13 mouse cellular contexts compared by ENCODE assay signal in genomic region chr19:12493453-12494186, GRCm38 (mm10). TPM values are rescaled to one million over a fixed set of nuclear protein-coding genes. Genes with fewer than 3 reads are reported as not detected.
DNase-seq lines count a peak whose midpoint lies in the region; ATAC-seq and TF ChIP-seq lines count a peak whose summit lies in the region.
"Had no signal": no experiment of that assay in that cellular context is flagged by ENCODE, and none has a peak within 500 bp of the region (broad histone marks: within the 10 kb centered on the region; RNA-seq: fewer than 3 reads in every experiment).

No protein-coding gene starts in this region.

- ATAC-seq in midbrain, postnatal 0 days (ENCODE audit: low FRiP score): no peak
- peak; percentile 12; the same call in 1 of the 2 replicates for ATAC-seq in hindbrain, embryonic 14.5 days (ENCODE audit: low FRiP score)
- no peak for ATAC-seq in intestine, postnatal 0 days
- ATAC-seq: liver, postnatal 0 days had no signal

- 17% methylated on average over 4 of the region's 4 CpGs for WGBS in midbrain, embryonic 10.5 days
- WGBS in midbrain, postnatal 0 days: 21% methylated on average over 4 of the region's 4 CpGs
- WGBS in hindbrain, embryonic 14.5 days: 16% methylated on average over 4 of the region's 4 CpGs
- 62% methylated on average over 4 of the region's 4 CpGs for WGBS in intestine, postnatal 0 days

- no peak overlapping the region for H3K4me2 ChIP-seq in midbrain, postnatal 0 days (ENCODE audit: low read depth, low read length, poor library complexity, severe bottlenecking)
- H3K4me2 ChIP-seq in hindbrain, embryonic 14.5 days (replicated peaks): peak overlapping the region; percentile 7; the same call in 1 of the 2 replicates
- H3K4me2 ChIP-seq in myocyte (ENCODE audit: low read depth): peak overlapping the region; percentile 51
- no peak overlapping the region for H3K4me2 ChIP-seq in intestine, postnatal 0 days (replicated peaks; ENCODE audit: low read depth)
- H3K4me2 ChIP-seq: limb, embryonic 13.5 days had no signal

- TF ChIP-seq CTCF in midbrain, postnatal 0 days (IDR thresholded peaks at IDR 0.05): no peak
- no peak for TF ChIP-seq CTCF in intestine, postnatal 0 days (IDR thresholded peaks at IDR 0.05; ENCODE audit: low read depth)

- peaks cover 61% of the 10 kb centered on the region for H3K36me3 ChIP-seq in midbrain, embryonic 10.5 days
- H3K36me3 ChIP-seq in midbrain, postnatal 0 days (ENCODE audit: insufficient read depth, low read length): peaks cover 28% of the 10 kb centered on the region
- peaks cover 35% of the 10 kb centered on the region for H3K36me3 ChIP-seq in hindbrain, embryonic 14.5 days (replicated peaks; ENCODE audit: control insufficient read depth, insufficient read depth)
- H3K36me3 ChIP-seq in myocyte (ENCODE audit: control insufficient read depth, insufficient read depth): peaks cover 22% of the 10 kb centered on the region
- H3K36me3 ChIP-seq in intestine, postnatal 0 days (ENCODE audit: control insufficient read depth, insufficient read depth): peaks cover 21% of the 10 kb centered on the region; the same call in 1 of the 2 replicates

- H3K4me3 ChIP-seq in midbrain, embryonic 10.5 days: peak overlapping the region; percentile 96
- no peak overlapping the region for H3K4me3 ChIP-seq in midbrain, postnatal 0 days (ENCODE audit: low read depth, low read length)
- no peak overlapping the region for H3K4me3 ChIP-seq in hindbrain, embryonic 14.5 days (replicated peaks; ENCODE audit: low read length)
- H3K4me3 ChIP-seq in myocyte: no peak overlapping the region
- H3K4me3 ChIP-seq in intestine, postnatal 0 days (ENCODE audit: low read depth, low read length): no peak overlapping the region
- H3K4me3 ChIP-seq: left cerebral cortex, adult 2 months; limb, embryonic 13.5 days had no signal

- TF ChIP-seq POLR2A in myocyte (IDR thresholded peaks at IDR 0.05; ENCODE audit: insufficient read length, low read depth): no peak

- peak; percentile 79 for DNase-seq in midbrain, embryonic 10.5 days (ENCODE audit: low spot score)
- no peak for DNase-seq in midbrain, postnatal 0 days (ENCODE audit: low spot score)
- DNase-seq in hindbrain, embryonic 14.5 days (ENCODE audit: low spot score): no peak
- no peak for DNase-seq in layer of hippocampus, postnatal 14 days (ENCODE audit: low spot score in 2 of 2)
- DNase-seq in lung, adult 18-20 months: no peak
- DNase-seq: cerebellum, postnatal 14 days; kidney, postnatal 14 days; liver, postnatal 0 days; right cerebral cortex, postnatal 4 days had no signal

- peaks cover 42% of the 10 kb centered on the region for H3K79me2 ChIP-seq in myocyte (ENCODE audit: control insufficient read depth, insufficient read depth)

- peak overlapping the region; percentile 93 for H3K27ac ChIP-seq in midbrain, embryonic 10.5 days (replicated peaks)
- H3K27ac ChIP-seq in midbrain, postnatal 0 days (ENCODE audit: low read depth, low read length): no peak overlapping the region
- peak overlapping the region; percentile 67 for H3K27ac ChIP-seq in hindbrain, embryonic 14.5 days
- no peak overlapping the region for H3K27ac ChIP-seq in intestine, postnatal 0 days (ENCODE audit: low read depth, low read length)
- H3K27ac ChIP-seq: left cerebral cortex, adult 2 months; limb, embryonic 13.5 days had no signal

- no peaks in the 10 kb centered on the region for H3K27me3 ChIP-seq in midbrain, embryonic 10.5 days (ENCODE audit: low read depth, poor library complexity, severe bottlenecking)
- H3K27me3 ChIP-seq in midbrain, postnatal 0 days (ENCODE audit: insufficient read depth, low read length): no peaks in the 10 kb centered on the region
- no peaks in the 10 kb centered on the region for H3K27me3 ChIP-seq in hindbrain, embryonic 14.5 days (ENCODE audit: control insufficient read depth, insufficient read depth, low read length)
- no peaks in the 10 kb centered on the region for H3K27me3 ChIP-seq in myocyte (ENCODE audit: control insufficient read depth, insufficient read depth, insufficient read length)
- no peaks in the 10 kb centered on the region for H3K27me3 ChIP-seq in intestine, postnatal 0 days (replicated peaks; ENCODE audit: control insufficient read depth, insufficient read depth, low read length)
- H3K27me3 ChIP-seq: limb, embryonic 13.5 days had no signal

- H3ac ChIP-seq in myocyte (ENCODE audit: control insufficient read depth, insufficient read length): no peak overlapping the region

- H3K9me3 ChIP-seq in midbrain, embryonic 10.5 days (replicated peaks): no peaks in the 10 kb centered on the region
- no peaks in the 10 kb centered on the region for H3K9me3 ChIP-seq in midbrain, postnatal 0 days (ENCODE audit: low read length)
- H3K9me3 ChIP-seq in hindbrain, embryonic 14.5 days (ENCODE audit: control insufficient read depth, low read length): no peaks in the 10 kb centered on the region
- no peaks in the 10 kb centered on the region for H3K9me3 ChIP-seq in intestine, postnatal 0 days (ENCODE audit: control insufficient read depth)
- H3K9me3 ChIP-seq: limb, embryonic 13.5 days had no signal

- H3K9ac ChIP-seq in midbrain, postnatal 0 days (replicated peaks; ENCODE audit: low read length, poor library complexity, severe bottlenecking): no peak overlapping the region
- no peak overlapping the region for H3K9ac ChIP-seq in hindbrain, embryonic 14.5 days
- H3K9ac ChIP-seq in intestine, postnatal 0 days (ENCODE audit: low read depth, low read length): no peak overlapping the region
- H3K9ac ChIP-seq: limb, embryonic 13.5 days; liver, postnatal 0 days had no signal

- peaks cover 100% of the 10 kb centered on the region for H3K4me1 ChIP-seq in midbrain, embryonic 10.5 days
- H3K4me1 ChIP-seq in midbrain, postnatal 0 days (ENCODE audit: insufficient read depth, low read length): peaks cover 11% of the 10 kb centered on the region
- peaks cover 69% of the 10 kb centered on the region for H3K4me1 ChIP-seq in hindbrain, embryonic 14.5 days (replicated peaks; ENCODE audit: control insufficient read depth, insufficient read depth, low read length)
- 0 out of 2 replicates have a peak, but pooled peaks cover 9% of the 10 kb centered on the region for H3K4me1 ChIP-seq in intestine, postnatal 0 days (replicated peaks; ENCODE audit: control insufficient read depth, insufficient read depth, low read length)

TF ChIP-seq in myocyte, 11 proteins besides CTCF, POLR2A, EP300 and RAD21:
- peak; percentile 17 for TF ChIP-seq TCF12 (IDR thresholded peaks at IDR 0.05; ENCODE audit: insufficient read depth, poor library complexity, severe bottlenecking)
- no peak for TF ChIP-seq USF1 (IDR thresholded peaks at IDR 0.05; ENCODE audit: low read depth)
- TF ChIP-seq MYOD1 (IDR thresholded peaks at IDR 0.05; ENCODE audit: control insufficient read depth in 1 of 3, insufficient read length in 2 of 3, low read depth in 2 of 3): peak in 1 of 3 experiments; percentile 47
- peak in 1 of 3 experiments; percentile 71 for TF ChIP-seq MYOG (IDR thresholded peaks at IDR 0.05; ENCODE audit: control insufficient read depth in 1 of 3, insufficient read depth in 1 of 3, insufficient read length in 2 of 3, low read depth in 2 of 3)

RNA-seq across cellular contexts. Expression of gene Dtx4, which starts 7.6 kb away (rescaled TPM):
- 54.9 and 59.2 TPM in 2 replicates for polyA plus RNA-seq in midbrain, embryonic 10.5 days (2016; fragmentation: Nextera tagmentation; extraction: Ambion mirVana)
- total RNA-seq in midbrain, postnatal 0 days (2014; rRNA removed): 57.5 and 63.1 TPM in 2 replicates
- polyA plus RNA-seq in midbrain, postnatal 0 days (2015; fragmentation: Nextera tagmentation; extraction: Ambion mirVana): 24.3 and 26.3 TPM in 2 replicates
- polyA plus RNA-seq in hindbrain, embryonic 14.5 days (2014; fragmentation: Nextera tagmentation; extraction: Ambion mirVana): 44.1 and 50.6 TPM in 2 replicates
- polyA plus RNA-seq in myocyte (2012; fragmentation: generic; extraction: Trizol): 21.2 TPM
- total RNA-seq in layer of hippocampus, postnatal 14 days (2021): 10 to 100 TPM; 37.0 to 41.8 TPM
- 4.9 and 5.5 TPM in 2 replicates for polyA plus RNA-seq in intestine, postnatal 0 days (2015; fragmentation: Nextera tagmentation; extraction: Ambion mirVana)

RNA-seq across cellular contexts. Expression of gene Mpeg1, which starts 33.0 kb away (rescaled TPM):
- 0.19 and 0.40 TPM in 2 replicates for polyA plus RNA-seq in midbrain, embryonic 10.5 days (2016; fragmentation: Nextera tagmentation; extraction: Ambion mirVana)
- total RNA-seq in midbrain, postnatal 0 days (2014; rRNA removed): 2.7 and 4.2 TPM in 2 replicates
- 0.83 and 0.88 TPM in 2 replicates for polyA plus RNA-seq in midbrain, postnatal 0 days (2015; fragmentation: Nextera tagmentation; extraction: Ambion mirVana)
- polyA plus RNA-seq in hindbrain, embryonic 14.5 days (2014; fragmentation: Nextera tagmentation; extraction: Ambion mirVana): 0.91 and 1.3 TPM in 2 replicates
- 0.06 TPM for polyA plus RNA-seq in myocyte (2012; fragmentation: generic; extraction: Trizol)
- total RNA-seq in layer of hippocampus, postnatal 14 days (2021): 1 to 10 TPM; 5.4 to 5.6 TPM
- 2.2 and 2.7 TPM in 2 replicates for polyA plus RNA-seq in intestine, postnatal 0 days (2015; fragmentation: Nextera tagmentation; extraction: Ambion mirVana)

RNA-seq across cellular contexts. Expression of gene Fam111a, which starts 51.9 kb away (rescaled TPM):
- polyA plus RNA-seq in midbrain, embryonic 10.5 days (2016; fragmentation: Nextera tagmentation; extraction: Ambion mirVana): 20.9 and 21.0 TPM in 2 replicates
- total RNA-seq in midbrain, postnatal 0 days (2014; rRNA removed): 2.3 and 4.2 TPM in 2 replicates
- 2.4 and 2.7 TPM in 2 replicates for polyA plus RNA-seq in midbrain, postnatal 0 days (2015; fragmentation: Nextera tagmentation; extraction: Ambion mirVana)
- polyA plus RNA-seq in hindbrain, embryonic 14.5 days (2014; fragmentation: Nextera tagmentation; extraction: Ambion mirVana): 7.1 and 7.5 TPM in 2 replicates
- 5.4 TPM for polyA plus RNA-seq in myocyte (2012; fragmentation: generic; extraction: Trizol)
- total RNA-seq in layer of hippocampus, postnatal 14 days (2021): 1 to 10 TPM; 1.6 to 2.2 TPM
- polyA plus RNA-seq in intestine, postnatal 0 days (2015; fragmentation: Nextera tagmentation; extraction: Ambion mirVana): 6.2 and 6.8 TPM in 2 replicates

Comparison
In these comparisons a context has a peak if more than half of its experiments do, and no peak if none do; other contexts are left out.
1. H3K27ac ChIP-seq: peak in midbrain, embryonic 10.5 days (single experiment) and hindbrain, embryonic 14.5 days (single experiment); none in midbrain, postnatal 0 days (single experiment) and intestine, postnatal 0 days (single experiment).
2. H3K4me2 ChIP-seq: peak in hindbrain, embryonic 14.5 days (single experiment) and myocyte (single experiment); none in midbrain, postnatal 0 days (single experiment) and intestine, postnatal 0 days (single experiment).